Mouse (Mus musculus) small intestine, adult 2 months (tissue): Measurements from ENCODE around the gene Eya4. TPM values are rescaled to one million over a fixed set of nuclear protein-coding genes. Genes with fewer than 3 reads are reported as not detected.

Experiments used
- H3K27ac ChIP-seq: fragments of 200-500 bp; 2 replicates; pipeline ENCODE4 v1.5.1; 2012; ENCODE audit warnings: low read depth, low read length, control low read depth, inconsistent platforms; ENCODE audit not compliant: insufficient read depth
- H3K27me3 ChIP-seq: fragments of 200-500 bp; 2 replicates; pipeline ENCODE4 v1.6.1; 2012; ENCODE audit warnings: mild to moderate bottlenecking, moderate library complexity, low read length, inconsistent platforms; ENCODE audit not compliant: control insufficient read depth, insufficient read depth
- H3K36me3 ChIP-seq: fragments of 200-500 bp; 2 replicates; pipeline ENCODE4 v1.6.1; 2012; ENCODE audit warnings: mild to moderate bottlenecking, low read length, control low read depth, inconsistent platforms; ENCODE audit not compliant: control insufficient read depth, insufficient read depth
- H3K4me1 ChIP-seq: fragments of 200-500 bp; 2 replicates; pipeline ENCODE4 v1.6.1; 2012; ENCODE audit warnings: low read length, inconsistent platforms, mixed read lengths; ENCODE audit not compliant: control insufficient read depth, insufficient read depth, insufficient read length
- H3K4me3 ChIP-seq: fragments of 200-500 bp; 2 replicates; pipeline ENCODE4 v1.5.1; 2012; ENCODE audit warnings: low read depth, mild to moderate bottlenecking, control low read depth, inconsistent platforms, low read length, moderate library complexity
- CTCF ChIP-seq: fragments of 200-500 bp; IDR thresholded peaks from 2 replicates; pipeline ENCODE4 v1.5.1; 2012; ENCODE audit warnings: low read depth, mild to moderate bottlenecking, control low read depth, inconsistent platforms, low read length, moderate library complexity, mixed read lengths; ENCODE audit not compliant: insufficient replicate concordance, insufficient read length; ENCODE audit errors: extremely low read depth
- POLR2A ChIP-seq: fragments of 200-500 bp; IDR thresholded peaks from 2 replicates; pipeline ENCODE4 v1.6.1; 2012; ENCODE audit warnings: low read depth, mild to moderate bottlenecking, control low read depth, inconsistent platforms, low read length, moderate library complexity
- WGBS: fragments of 180-500 bp; shearing (Covaris S2); methylation state at CpG from one replicate; pipeline ENCODE4 v1.1.7; 2018; 5-methylcytosine and 5-hydroxymethylcytosine counted together
- polyA plus RNA-seq: library from polyadenylated mRNA; depleted of rRNA; stranded (reverse); fragments of >200 nt; gene quantifications from 2 replicates; pipeline ENCODE4 v1.2.3, GENCODE M21; 2012

Eya4 gene
- polyA plus RNA-seq, 1 experiment = 0.03 TPM

GRCm38 (mm10) chr10:23348101-23348892, 2.3 kb downstream of the Eya4 start:
- TF ChIP-seq CTCF (no peak), POLR2A (no peak)
- H3K4me3 ChIP-seq = no peak overlapping the region

DNA sequence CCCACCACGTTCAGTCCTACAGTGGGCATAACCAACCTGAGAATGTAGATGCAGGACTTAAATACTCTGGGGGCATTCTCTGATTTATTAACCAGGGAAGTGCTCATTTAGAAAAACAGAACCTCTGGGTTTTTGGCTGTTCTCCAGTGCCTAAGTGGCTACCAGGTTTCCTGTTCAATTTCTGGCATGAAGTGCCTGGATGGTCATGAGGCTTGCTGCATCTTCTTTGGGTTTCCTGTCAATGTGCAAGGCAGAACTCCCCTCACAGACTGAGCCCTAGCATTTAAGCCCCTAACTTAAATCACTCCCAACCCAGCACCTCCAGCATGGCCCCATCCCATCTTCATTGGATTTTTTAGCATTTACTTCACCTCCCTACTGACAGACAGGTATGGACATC, 13.3 kb downstream of the Eya4 start:
- TF ChIP-seq POLR2A (no peak), CTCF (no peak)
- Histone ChIP-seq H3K27ac (no peak overlapping the region), H3K4me3 (no peak overlapping the region), H3K36me3 (no peaks in the 10 kb centered on the region), H3K4me1 (no peaks in the 10 kb centered on the region), H3K27me3 (no peaks in the 10 kb centered on the region)
- 43% methylated on average over 1 of the region's 1 CpGs for WGBS

More at GRCm38 (mm10) chr10:23348101-23348892, 2.3 kb downstream of the Eya4 start:
- no peak overlapping the region for H3K27ac ChIP-seq
- no peaks in the 10 kb centered on the region for H3K4me1 ChIP-seq
- WGBS = 17% methylated on average over 34 of the region's 34 CpGs
- H3K36me3 ChIP-seq = no peaks in the 10 kb centered on the region
- H3K27me3 ChIP-seq = peaks cover 5% of the 10 kb centered on the region

DNA sequence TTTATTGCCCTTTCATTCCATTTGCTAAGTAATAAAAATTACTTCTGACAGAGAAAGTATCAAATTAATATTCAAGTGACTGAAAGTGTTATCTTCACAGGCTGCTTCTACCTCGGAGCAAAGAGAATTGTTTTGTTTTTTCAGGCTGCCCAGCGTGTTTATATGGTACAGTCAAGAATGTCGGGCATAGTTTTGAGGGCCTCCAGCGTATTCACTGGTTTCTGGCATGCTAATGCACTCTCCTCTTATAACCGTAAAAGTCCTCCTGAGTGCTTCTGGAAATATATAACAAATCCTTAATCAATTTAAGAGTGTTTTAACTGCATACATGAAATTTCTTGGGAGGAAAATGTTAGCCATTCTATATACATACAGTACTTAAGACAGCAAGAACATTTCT, 17.8 kb downstream of the Eya4 start:
- TF ChIP-seq CTCF = no peak
- no peak for TF ChIP-seq POLR2A
- Histone ChIP-seq H3K36me3 (no peaks in the 10 kb centered on the region), H3K4me1 (no peaks in the 10 kb centered on the region), H3K27me3 (no peaks in the 10 kb centered on the region), H3K4me3 (no peak overlapping the region), H3K27ac (no peak overlapping the region)
- WGBS = 56% methylated on average over 5 of the region's 5 CpGs

GRCm38 (mm10) chr10:23327651-23328050, 22.9 kb downstream of the Eya4 start:
- TF ChIP-seq POLR2A (no peak), CTCF (no peak)
- no peak overlapping the region for H3K4me3 ChIP-seq
- no peaks in the 10 kb centered on the region for H3K4me1 ChIP-seq
- no peak overlapping the region for H3K27ac ChIP-seq
- H3K36me3 ChIP-seq = no peaks in the 10 kb centered on the region
- WGBS = 77% methylated on average over 6 of the region's 6 CpGs
- no peaks in the 10 kb centered on the region for H3K27me3 ChIP-seq

GRCm38 (mm10) chr10:23322275-23322674, 28.3 kb downstream of the Eya4 start:
- Histone ChIP-seq H3K27ac (no peak overlapping the region), H3K4me3 (no peak overlapping the region), H3K27me3 (no peaks in the 10 kb centered on the region), H3K4me1 (no peaks in the 10 kb centered on the region), H3K36me3 (no peaks in the 10 kb centered on the region)
- WGBS = 77% methylated on average over 4 of the region's 4 CpGs
- no peak for TF ChIP-seq CTCF
- no peak for TF ChIP-seq POLR2A

DNA sequence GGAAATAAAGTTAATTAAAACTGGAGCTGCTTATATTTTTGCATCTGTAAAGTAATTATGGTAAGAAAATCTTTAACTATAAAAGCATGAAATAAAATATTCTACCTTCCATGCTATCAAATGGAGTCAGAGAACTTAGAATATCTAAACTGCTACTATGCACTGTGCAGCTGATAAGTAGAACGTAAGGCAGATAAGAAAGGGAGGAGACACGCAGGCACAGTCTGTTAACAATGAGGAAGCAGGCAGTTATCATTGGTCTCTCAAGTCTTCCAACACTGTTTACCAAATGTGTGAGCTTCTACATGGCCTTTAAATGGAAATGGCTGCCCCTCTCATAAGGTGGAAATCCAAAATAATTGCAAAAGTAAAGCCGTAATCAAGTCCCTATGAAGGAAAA, 55.0 kb downstream of the Eya4 start:
- TF ChIP-seq POLR2A = no peak
- no peak for TF ChIP-seq CTCF
- Histone ChIP-seq H3K27me3 (no peaks in the 10 kb centered on the region), H3K4me3 (no peak overlapping the region), H3K4me1 (no peaks in the 10 kb centered on the region), H3K27ac (no peak overlapping the region), H3K36me3 (no peaks in the 10 kb centered on the region)
- WGBS = 48% methylated on average over 3 of the region's 3 CpGs

DNA sequence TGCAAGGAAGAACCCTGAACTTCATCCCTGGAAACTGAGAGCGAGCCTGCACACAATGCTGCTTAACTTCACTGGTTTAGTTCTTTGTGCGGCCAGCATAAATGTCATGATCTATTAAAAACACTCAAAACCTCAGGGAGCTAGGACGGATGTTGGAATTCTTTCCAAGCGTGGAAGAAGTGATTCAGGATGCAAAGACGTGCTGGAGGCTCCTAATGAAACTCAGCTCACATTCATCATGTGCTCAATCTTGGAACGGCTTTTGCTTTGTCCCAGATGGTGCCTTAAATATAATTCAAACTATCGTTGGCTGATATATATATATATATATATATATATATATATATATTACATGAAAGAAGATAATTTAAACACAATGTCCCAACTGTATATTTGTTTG, 58.1 kb downstream of the Eya4 start:
- Histone ChIP-seq H3K4me1 (no peaks in the 10 kb centered on the region), H3K4me3 (no peak overlapping the region), H3K36me3 (no peaks in the 10 kb centered on the region), H3K27ac (no peak overlapping the region), H3K27me3 (no peaks in the 10 kb centered on the region)
- no peak for TF ChIP-seq CTCF
- TF ChIP-seq POLR2A = no peak
- 74% methylated on average over 7 of the region's 7 CpGs for WGBS
